Mouse (Mus musculus) small intestine, adult 2 months (tissue): ENCODE measurements at regions not wholly inside any gene's neighbourhood (a gene's known extent, or its start where the extent isn't known, plus 50 kb on each side); places are given as distances from the start of the nearest gene placed in this dataset.

Experiments used
- CTCF ChIP-seq: fragments of 200-500 bp; IDR thresholded peaks from 2 replicates; pipeline ENCODE4 v1.5.1; 2012; ENCODE audit warnings: low read depth, mild to moderate bottlenecking, control low read depth, inconsistent platforms, low read length, moderate library complexity, mixed read lengths; ENCODE audit not compliant: insufficient replicate concordance, insufficient read length; ENCODE audit errors: extremely low read depth
- POLR2A ChIP-seq: fragments of 200-500 bp; IDR thresholded peaks from 2 replicates; pipeline ENCODE4 v1.6.1; 2012; ENCODE audit warnings: low read depth, mild to moderate bottlenecking, control low read depth, inconsistent platforms, low read length, moderate library complexity

GRCm38 (mm10) chr12:73451257-73451656, 94.9 kb downstream of the Tmem30b start:
- TF ChIP-seq POLR2A = no peak
- TF ChIP-seq CTCF = no peak
